Mouse (Mus musculus) thymus, adult 2 months (tissue): ENCODE measurements around the gene Shb. TPM values are rescaled to one million over a fixed set of nuclear protein-coding genes. Genes with fewer than 3 reads are reported as not detected.
"Not testable (repeated sequence)": the region's sequence is repeated elsewhere in the genome, so short reads cannot be mapped to it uniquely, and the experiment has no call there.

Experiments
- DNase-seq: peaks from one replicate; pipeline ENCODE4 v3.0.0; 2021
- H3K27ac ChIP-seq: fragments of 200-500 bp; 2 replicates; pipeline ENCODE4 v1.5.1; 2012; ENCODE audit warnings: low read length, control low read depth; ENCODE audit not compliant: control insufficient read depth, insufficient read depth
- H3K27me3 ChIP-seq: fragments of 200-500 bp; 2 replicates; pipeline ENCODE4 v1.6.1; 2012; ENCODE audit warnings: mild to moderate bottlenecking, low read length, moderate library complexity, mixed read lengths; ENCODE audit not compliant: control insufficient read depth, insufficient read depth
- H3K36me3 ChIP-seq: fragments of 200-500 bp; 2 replicates; pipeline ENCODE4 v1.6.1; 2012; ENCODE audit warnings: mild to moderate bottlenecking, low read length, moderate library complexity; ENCODE audit not compliant: control insufficient read depth, insufficient read depth
- H3K4me1 ChIP-seq: fragments of 200-500 bp; replicated peaks from 2 replicates; pipeline ENCODE4 v1.6.1; 2012; ENCODE audit warnings: low read length; ENCODE audit not compliant: control insufficient read depth, insufficient read depth
- H3K4me3 ChIP-seq: fragments of 200-500 bp; 2 replicates; pipeline ENCODE4 v1.5.1; 2012; ENCODE audit warnings: mild to moderate bottlenecking, low read length, control low read depth, moderate library complexity; ENCODE audit not compliant: control insufficient read depth, insufficient read depth
- CTCF ChIP-seq: fragments of 200-500 bp; IDR thresholded peaks from 2 replicates; pipeline ENCODE4 v1.5.1; 2012; ENCODE audit warnings: mild to moderate bottlenecking, control low read depth, low read length, moderate library complexity, borderline replicate concordance; ENCODE audit not compliant: control insufficient read depth, poor library complexity, insufficient read depth; ENCODE audit errors: extremely low read depth
- POLR2A ChIP-seq: fragments of 200-500 bp; IDR thresholded peaks from 2 replicates; pipeline ENCODE4 v1.6.1; 2012; ENCODE audit warnings: mild to moderate bottlenecking, low read length, control low read depth, moderate library complexity; ENCODE audit not compliant: control insufficient read depth, poor library complexity, insufficient read depth; ENCODE audit errors: extremely low read depth
- WGBS: fragments of 180-500 bp; shearing (Covaris S2); methylation state at CpG from one replicate; pipeline ENCODE4 v1.1.7; 2018; 5-methylcytosine and 5-hydroxymethylcytosine counted together
- polyA plus RNA-seq: library from polyadenylated mRNA; depleted of rRNA; stranded (reverse); fragments of >200 nt; gene quantifications from 2 replicates; pipeline ENCODE4 v1.2.3, GENCODE M21; 2012

The Shb gene
- polyA plus RNA-seq, 1 experiment = 14.5 TPM

DNA sequence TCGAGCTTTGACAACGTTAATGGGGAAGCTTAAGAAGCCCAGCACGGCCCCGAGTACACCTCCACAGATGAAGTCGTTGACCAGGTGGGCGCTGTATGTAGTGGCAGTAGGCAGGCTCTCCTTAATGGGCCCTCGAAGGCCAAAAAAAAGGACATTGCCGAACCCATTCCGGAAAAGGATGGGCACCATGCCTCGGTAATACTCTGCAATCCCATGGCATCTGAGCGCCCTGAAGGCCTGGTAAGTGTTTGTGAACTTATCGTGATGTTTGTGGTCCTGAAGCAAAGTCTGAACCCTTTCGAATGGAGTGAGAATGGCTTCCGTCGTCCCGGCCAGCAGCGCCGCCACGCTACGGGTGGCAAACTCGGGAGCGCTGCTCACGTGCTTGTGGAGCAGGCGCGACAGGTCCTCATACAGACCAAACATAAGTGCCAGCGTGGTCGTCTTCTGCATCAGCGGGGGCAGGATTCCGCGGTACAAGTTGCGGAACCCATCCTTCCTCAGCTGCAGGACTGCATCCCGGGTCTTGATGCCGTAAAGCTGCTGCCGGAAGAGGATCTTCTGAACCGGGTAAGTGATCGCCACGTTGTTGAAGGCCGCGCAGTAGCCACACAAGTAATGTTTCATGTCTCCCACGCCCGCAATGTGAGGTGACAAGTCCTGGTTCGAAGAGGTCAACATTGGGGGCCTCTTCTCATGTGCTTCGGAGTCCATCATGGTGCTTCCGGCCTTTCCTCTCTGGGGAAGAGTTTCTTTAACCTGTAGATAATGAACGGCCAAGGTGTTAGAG, 132.7 kb downstream of the Shb start:
- Histone ChIP-seq H3K27me3 (no peaks in the 10 kb centered on the region), H3K4me3 (no peak overlapping the region), H3K4me1 (peaks cover 12% of the 10 kb centered on the region), H3K27ac (no peak overlapping the region), H3K36me3 (peaks cover 34% of the 10 kb centered on the region)
- TF ChIP-seq CTCF (no peak), POLR2A (no peak)
- no peak for DNase-seq
- WGBS = 98% methylated on average over 45 of the region's 45 CpGs

DNA sequence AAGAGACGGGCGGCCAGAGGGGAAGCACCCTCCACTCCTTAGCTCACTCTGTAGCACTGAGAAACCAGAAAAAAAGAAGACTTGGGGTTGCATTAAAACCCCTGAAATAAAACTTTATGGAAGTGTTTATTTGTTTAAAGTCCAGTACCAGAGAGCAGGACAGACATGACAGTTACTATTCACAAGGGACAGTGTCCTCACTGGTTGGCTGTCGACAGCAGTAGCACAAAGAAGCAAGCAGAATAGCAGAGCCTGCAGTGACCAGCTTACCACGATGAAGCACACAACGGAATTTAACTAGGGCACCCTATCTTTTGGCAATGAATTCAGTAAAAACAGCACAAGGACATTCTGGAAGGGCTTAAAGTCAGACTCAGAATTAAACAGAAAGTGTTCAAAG, 134.0 kb downstream of the Shb start:
- H3K27me3 ChIP-seq, H3K4me1 ChIP-seq, H3K27ac ChIP-seq, H3K4me3 ChIP-seq, DNase-seq: not testable (repeated sequence)
- WGBS = 86% methylated on average over 5 of the region's 5 CpGs
- H3K36me3 ChIP-seq = peaks cover 34% of the 10 kb centered on the region

DNA sequence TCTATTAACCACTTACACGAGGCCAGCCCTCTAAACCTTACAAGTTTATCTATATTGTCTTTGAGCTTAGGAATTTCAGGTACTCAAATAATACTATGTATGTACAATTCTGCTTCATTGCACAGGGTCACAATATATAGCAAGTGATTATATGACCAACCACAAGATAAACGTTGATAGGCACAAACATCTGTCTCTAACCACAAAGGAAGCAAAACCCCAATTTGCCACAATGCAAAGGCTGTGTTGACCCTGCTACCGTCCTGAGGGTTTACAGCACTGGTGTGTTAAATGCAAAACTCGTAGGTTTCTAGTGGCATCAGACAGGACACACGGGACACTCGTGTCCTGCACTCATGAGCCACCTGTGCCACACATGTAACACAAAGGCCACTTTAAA, 136.1 kb downstream of the Shb start:
- H3K27ac ChIP-seq, H3K4me3 ChIP-seq, H3K27me3 ChIP-seq, DNase-seq, H3K4me1 ChIP-seq: not testable (repeated sequence)
- WGBS = 9% methylated on average over 6 of the region's 6 CpGs
- peaks cover 34% of the 10 kb centered on the region for H3K36me3 ChIP-seq

DNA sequence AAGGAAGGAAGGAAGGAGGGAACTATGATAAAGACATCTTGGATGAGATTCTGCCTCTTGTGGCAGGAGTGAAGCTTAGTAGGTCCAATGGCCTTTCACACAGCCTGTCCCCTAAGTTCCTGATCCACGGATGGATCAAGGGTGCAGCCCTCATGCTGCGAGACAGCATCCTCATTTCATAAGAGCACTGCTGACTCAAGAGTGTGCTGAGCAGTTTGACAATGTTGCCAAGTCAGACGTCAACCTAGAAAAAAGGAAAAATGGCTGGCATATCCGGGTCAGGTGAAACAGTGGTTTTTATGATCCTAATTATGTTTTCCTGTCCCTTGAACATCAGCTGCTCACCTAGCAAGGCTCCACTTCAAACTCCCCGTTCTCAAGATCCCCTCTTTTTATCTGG, 138.6 kb downstream of the Shb start:
- H3K4me3 ChIP-seq = no peak overlapping the region
- TF ChIP-seq POLR2A (no peak), CTCF (no peak)
- H3K27ac ChIP-seq = no peak overlapping the region
- WGBS = 80% methylated on average over 5 of the region's 5 CpGs
- no peaks in the 10 kb centered on the region for H3K4me1 ChIP-seq
- peaks cover 19% of the 10 kb centered on the region for H3K36me3 ChIP-seq
- no peaks in the 10 kb centered on the region for H3K27me3 ChIP-seq
- no peak for DNase-seq

DNA sequence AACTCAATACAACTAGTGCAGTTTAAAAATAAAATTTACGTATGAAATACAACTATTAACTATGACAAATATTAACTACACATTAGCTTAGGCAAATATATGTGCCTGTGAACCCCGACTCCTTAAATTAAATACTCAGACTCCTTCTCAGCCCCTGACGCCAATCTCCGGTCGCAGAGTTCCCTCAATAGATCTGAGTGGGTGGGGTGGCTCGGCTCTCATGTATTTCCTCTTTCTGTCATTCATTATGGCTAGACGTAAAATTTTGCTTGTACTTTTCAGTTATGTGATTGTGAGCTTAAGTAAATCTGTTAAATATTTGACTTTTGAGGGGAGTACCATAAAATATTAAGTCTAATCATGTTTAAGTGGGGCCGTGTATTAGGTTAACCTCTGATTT, 139.3 kb downstream of the Shb start:
- WGBS = 47% methylated on average over 8 of the region's 8 CpGs
- Histone ChIP-seq H3K36me3 (peaks cover 13% of the 10 kb centered on the region), H3K4me1 (no peaks in the 10 kb centered on the region), H3K27me3 (no peaks in the 10 kb centered on the region), H3K4me3 (no peak overlapping the region), H3K27ac (no peak overlapping the region)
- TF ChIP-seq CTCF = no peak
- no peak for TF ChIP-seq POLR2A
- no peak for DNase-seq

DNA sequence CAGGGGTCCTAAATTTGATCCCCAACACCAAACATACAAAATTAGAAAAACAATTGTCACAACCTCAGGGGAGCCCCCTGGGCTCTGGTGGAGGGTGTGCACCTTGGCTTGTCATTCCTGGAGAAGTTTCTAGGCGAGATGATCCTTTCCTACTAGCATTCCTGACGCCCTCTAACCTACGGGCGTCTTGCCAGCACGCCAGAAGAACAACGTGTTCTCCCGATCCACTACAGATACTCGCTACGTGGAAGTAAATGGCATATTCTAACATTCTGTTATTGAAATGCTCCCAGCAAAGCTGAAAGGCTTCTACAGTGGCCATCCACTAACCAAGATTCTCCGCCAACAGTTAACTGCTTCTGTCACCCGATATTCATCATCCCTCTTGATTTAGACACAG, 139.7 kb downstream of the Shb start:
- Histone ChIP-seq H3K4me1 (no peaks in the 10 kb centered on the region), H3K4me3 (no peak overlapping the region), H3K27ac (no peak overlapping the region), H3K27me3 (no peaks in the 10 kb centered on the region), H3K36me3 (peaks cover 8% of the 10 kb centered on the region)
- 68% methylated on average over 11 of the region's 11 CpGs for WGBS
- TF ChIP-seq CTCF = no peak
- TF ChIP-seq POLR2A = no peak
- no peak for DNase-seq

DNA sequence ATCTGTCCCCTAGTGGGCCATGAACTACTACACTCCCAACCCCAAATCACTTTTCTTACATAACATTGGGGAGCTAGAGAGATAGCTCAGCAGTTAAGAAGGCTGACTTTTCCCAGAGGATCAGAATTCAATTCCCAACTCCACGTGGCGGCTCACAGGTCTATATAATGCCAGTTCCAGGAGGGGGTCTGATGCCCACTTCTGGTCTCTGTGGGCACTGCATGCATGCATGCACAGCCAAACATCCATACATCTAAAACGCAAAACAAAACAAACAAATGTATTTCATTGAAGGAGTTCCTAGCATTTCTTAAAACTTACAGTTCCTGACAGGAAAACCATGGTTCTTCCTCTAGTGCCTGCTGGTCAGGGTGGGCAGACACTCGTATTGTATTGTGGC, 140.2 kb downstream of the Shb start:
- WGBS = 67% methylated on average over 4 of the region's 4 CpGs
- TF ChIP-seq POLR2A (no peak), CTCF (no peak)
- Histone ChIP-seq H3K4me3 (no peak overlapping the region), H3K27ac (no peak overlapping the region), H3K27me3 (no peaks in the 10 kb centered on the region), H3K36me3 (peaks cover 4% of the 10 kb centered on the region; the same call in 1 of the 2 replicates), H3K4me1 (no peaks in the 10 kb centered on the region)
- DNase-seq = no peak

DNA sequence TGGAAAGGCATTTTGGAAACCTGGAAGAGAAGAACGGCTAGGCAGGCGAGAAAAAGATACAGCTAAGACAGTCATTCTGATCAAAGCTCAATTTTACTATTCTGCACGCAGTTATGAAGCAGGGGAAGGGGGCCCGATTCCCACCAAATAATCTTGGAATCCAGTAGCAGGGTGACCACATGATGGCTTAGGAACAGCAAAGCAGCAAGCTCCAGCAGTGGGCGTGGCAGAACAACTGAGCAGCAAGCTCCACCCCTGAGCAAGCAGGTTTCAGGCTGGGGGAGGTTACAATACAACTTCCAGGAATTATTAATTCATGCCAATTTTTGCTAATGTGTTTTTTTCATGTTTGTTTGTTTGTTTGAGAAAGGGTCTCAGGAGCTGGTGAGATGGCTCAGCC, 145.0 kb downstream of the Shb start:
- 93% methylated on average over 5 of the region's 5 CpGs for WGBS
- H3K36me3 ChIP-seq, H3K4me3 ChIP-seq, DNase-seq, H3K27me3 ChIP-seq, H3K27ac ChIP-seq, H3K4me1 ChIP-seq: not testable (repeated sequence)

DNA sequence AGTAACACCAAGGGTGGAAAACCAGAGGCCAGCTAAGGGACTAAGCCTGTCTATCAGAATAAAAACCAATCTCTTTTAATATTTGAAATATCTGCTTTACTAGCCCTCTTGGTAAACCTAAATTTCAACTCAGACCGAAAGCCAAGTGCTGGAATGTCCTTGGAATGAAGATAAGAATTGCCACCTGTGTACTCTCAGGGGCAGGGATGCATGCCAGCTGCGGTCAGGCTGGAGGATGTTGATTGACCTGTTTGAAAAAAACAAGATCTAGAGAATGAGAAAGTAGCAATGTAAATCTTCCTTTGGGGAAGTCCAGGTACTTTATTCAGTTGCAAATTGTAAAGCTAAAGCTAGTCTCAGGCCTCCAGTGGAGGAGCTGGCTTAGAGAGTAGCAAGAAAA, 150.1 kb downstream of the Shb start:
- H3K27me3 ChIP-seq, H3K4me3 ChIP-seq, H3K27ac ChIP-seq, H3K36me3 ChIP-seq, H3K4me1 ChIP-seq, DNase-seq: not testable (repeated sequence)
- 92% methylated on average over 2 of the region's 2 CpGs for WGBS
